Mouse (Mus musculus): ENCODE data around the gene Parva.

Gene Parva

GRCm38 (mm10) chr7:112603496-112604170, 176.3 kb downstream of the Parva start:
- no peak for DNase-seq (ENCODE audit: low spot score)

- DNase-seq (ENCODE audit: low spot score): no peak
These were observed 176.9 kb downstream of the Parva start for GRCm38 (mm10) chr7:112604209-112604608.

- no peak for DNase-seq (ENCODE audit: low spot score)
These were observed 186.9 kb downstream of the Parva start for GRCm38 (mm10) chr7:112614046-112614790.

DNA sequence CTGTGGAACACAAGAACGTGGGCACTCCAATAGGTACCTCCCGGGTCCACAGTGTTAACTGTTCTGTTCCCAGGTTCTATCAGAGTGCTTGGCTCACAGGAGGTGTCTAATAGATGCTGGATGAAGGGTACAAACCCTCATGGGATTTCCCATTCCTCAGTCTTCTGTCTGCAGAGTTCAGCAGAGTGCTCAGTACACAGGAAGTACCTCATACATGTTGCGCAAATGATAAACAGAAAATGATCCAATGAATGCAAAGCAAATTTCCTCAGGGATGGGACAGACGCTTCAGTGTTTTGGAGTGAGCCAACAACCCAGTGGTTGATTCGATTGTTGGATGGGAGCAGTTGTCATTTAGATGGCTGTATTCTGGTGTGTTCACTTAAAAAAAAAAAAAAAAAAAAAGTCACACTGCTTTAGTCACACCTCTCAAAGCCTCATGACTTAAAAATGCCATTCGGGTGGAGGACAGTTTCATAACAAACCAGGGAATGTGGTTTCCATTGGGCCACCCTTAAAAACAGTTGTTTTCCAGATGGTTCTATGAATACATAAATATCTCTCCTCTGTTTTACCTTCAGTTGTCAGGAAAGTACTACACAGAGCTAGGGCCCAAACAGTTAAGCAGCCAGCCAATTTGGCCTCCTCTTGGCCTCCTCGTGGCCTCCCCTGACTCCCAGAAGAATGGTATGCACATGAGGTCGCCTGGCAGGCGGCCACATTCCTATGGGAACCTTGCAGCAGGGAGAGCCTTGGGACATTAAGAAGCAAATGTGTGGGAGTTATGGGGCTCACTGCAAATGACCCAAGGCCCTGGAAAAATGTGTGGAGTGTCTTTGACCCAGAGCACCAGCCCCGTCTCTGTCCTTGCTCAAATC, 187.7 kb downstream of the Parva start:
- DNase-seq (ENCODE audit: low spot score): no peak

GRCm38 (mm10) chr7:112620322-112621179, 193.2 kb downstream of the Parva start:
- DNase-seq (ENCODE audit: low spot score): peak; percentile 20

GRCm38 (mm10) chr7:112627481-112627880, 200.2 kb downstream of the Parva start:
- DNase-seq (ENCODE audit: low spot score): no peak

- no peak for DNase-seq (ENCODE audit: low spot score)
These were observed 207.4 kb downstream of the Parva start for GRCm38 (mm10) chr7:112634505-112635213.

DNA sequence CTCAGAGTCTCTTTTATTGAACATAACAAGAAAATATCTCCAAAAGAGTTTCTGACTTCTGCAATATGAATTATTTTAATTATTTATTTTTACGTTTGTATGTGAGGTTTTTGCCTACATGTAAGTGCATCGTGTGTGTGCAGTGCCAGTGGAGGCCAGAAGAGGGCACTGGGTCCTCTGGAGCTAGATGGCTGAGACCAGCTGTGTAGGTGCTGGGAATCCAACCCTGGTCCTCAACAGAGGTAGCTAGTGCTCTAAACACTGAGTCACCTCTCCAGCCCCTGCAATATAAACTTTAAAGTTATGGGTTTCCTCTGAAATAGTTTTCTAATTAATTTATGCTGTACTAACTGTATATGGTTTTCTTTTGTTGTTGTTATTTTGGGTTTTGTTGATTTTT, 208.6 kb downstream of the Parva start:
- DNase-seq (ENCODE audit: low spot score): no peak
